Mouse (Mus musculus) embryonic facial prominence, embryonic 15.5 days (tissue): ENCODE data around the gene Gbgt1. TPM values are rescaled to one million over a fixed set of nuclear protein-coding genes. Genes with fewer than 3 reads are reported as not detected.

Experiments
- ATAC-seq: fragments of 200-750 bp; cut with Nextera tagmentation; 2 replicates; pipeline ENCODE4 v1.8.0; 2017; ENCODE audit warnings: low read depth, moderate TSS enrichment; ENCODE audit not compliant: insufficient number of reproducible peaks, low FRiP score, low TSS enrichment
- H3K27ac ChIP-seq: fragments of 300-500 bp; sonication (generic); replicated peaks from 2 replicates; pipeline ENCODE4 v1.5.1; 2015; ENCODE audit warnings: mild to moderate bottlenecking, inconsistent platforms
- H3K27me3 ChIP-seq: fragments of 300-500 bp; sonication (generic); 2 replicates; pipeline ENCODE4 v1.6.1; 2015; ENCODE audit warnings: inconsistent platforms
- H3K36me3 ChIP-seq: fragments of 300-500 bp; sonication (generic); 2 replicates; pipeline ENCODE4 v1.6.1; 2015; ENCODE audit warnings: mild to moderate bottlenecking, inconsistent platforms
- H3K4me1 ChIP-seq: fragments of 300-500 bp; sonication (generic); 2 replicates; pipeline ENCODE4 v1.6.1; 2015; ENCODE audit warnings: inconsistent platforms
- H3K4me2 ChIP-seq: fragments of 300-500 bp; sonication (generic); replicated peaks from 2 replicates; pipeline ENCODE4 v1.6.1; 2015; ENCODE audit warnings: mild to moderate bottlenecking, inconsistent platforms
- H3K4me3 ChIP-seq: fragments of 300-500 bp; sonication (generic); replicated peaks from 2 replicates; pipeline ENCODE4 v1.5.1; 2015; ENCODE audit warnings: mild to moderate bottlenecking, inconsistent platforms
- H3K9ac ChIP-seq: fragments of 300-500 bp; sonication (generic); 2 replicates; pipeline ENCODE4 v1.6.1; 2015; ENCODE audit warnings: inconsistent platforms
- H3K9me3 ChIP-seq: fragments of 300-500 bp; sonication (generic); replicated peaks from 2 replicates; pipeline ENCODE4 v1.6.1; 2016; ENCODE audit warnings: inconsistent platforms
- WGBS: fragments of 180-500 bp; shearing (Covaris S2); methylation state at CpG from one replicate; pipeline ENCODE4 v1.1.7; 2015; 5-methylcytosine and 5-hydroxymethylcytosine counted together
- polyA plus RNA-seq: library from polyadenylated mRNA; unstranded; fragments of >200 nt; fragmentation: Nextera tagmentation; extraction: Ambion mirVana; gene quantifications from 2 replicates; pipeline ENCODE4 v1.2.1, GENCODE M21; 2015

Gene Gbgt1
- polyA plus RNA-seq, result 0.95 and 1.2 TPM in 2 replicates

- WGBS, result 70% methylated on average over 5 of the region's 5 CpGs
- H3K4me2 ChIP-seq, result no peak within 1 kb of the TSS
- H3K4me3 ChIP-seq, result no peak within 1 kb of the TSS
- H3K27ac ChIP-seq, result no peak within 1 kb of the TSS
- H3K4me1 ChIP-seq, result no peaks in the 10 kb centered on the region; the same call in 1 of the 2 replicates
- H3K9ac ChIP-seq, result no peak within 1 kb of the TSS
- no peak; the same call in 1 of the 2 replicates for ATAC-seq
- no peaks in the 10 kb centered on the region for H3K9me3 ChIP-seq
- no peaks in the 10 kb centered on the region for H3K36me3 ChIP-seq
- no peaks in the 10 kb centered on the region for H3K27me3 ChIP-seq
These were observed at the start of gene Gbgt1 for GRCm38 (mm10) chr2:28496671-28497070. Gene Gbgt1, plus strand, starts transcription at chr2:28496891.

GRCm38 (mm10) chr2:28447315-28447670, 49.4 kb upstream of the Gbgt1 start:
- peak overlapping the region; percentile 78 for H3K27ac ChIP-seq
- peaks cover 17% of the 10 kb centered on the region for H3K36me3 ChIP-seq
- H3K27me3 ChIP-seq, result no peaks in the 10 kb centered on the region
- 0 out of 2 replicates have a peak, but pooled peaks have one; percentile 31 for ATAC-seq
- H3K4me3 ChIP-seq, result peak overlapping the region; percentile 73
- H3K9ac ChIP-seq, result peak overlapping the region; percentile 80
- 5% methylated on average over 11 of the region's 11 CpGs for WGBS
- H3K4me2 ChIP-seq, result peak overlapping the region; percentile 93
- H3K4me1 ChIP-seq, result peaks cover 22% of the 10 kb centered on the region
- no peaks in the 10 kb centered on the region for H3K9me3 ChIP-seq

DNA sequence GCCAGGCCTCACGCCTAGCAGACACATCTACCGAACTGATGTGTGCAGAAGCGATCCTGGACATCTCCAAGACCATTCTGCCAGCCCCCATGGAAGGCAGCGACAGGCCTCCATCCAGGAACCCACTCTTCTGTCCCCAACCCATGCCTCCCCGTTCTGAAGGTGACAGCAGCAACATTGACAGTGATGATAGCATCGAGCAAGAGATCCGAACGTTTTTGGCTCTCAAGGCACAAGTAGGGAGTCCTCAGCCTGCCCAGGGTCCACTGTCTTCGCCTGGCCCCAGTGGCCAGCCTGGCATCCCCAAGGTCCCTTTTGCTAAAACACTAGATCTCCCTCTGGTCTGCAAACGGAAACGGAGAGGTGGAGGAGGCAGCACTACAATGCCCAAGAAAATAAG, 45.0 kb upstream of the Gbgt1 start:
- WGBS, result 86% methylated on average over 11 of the region's 11 CpGs
- H3K4me2 ChIP-seq, result no peak overlapping the region
- H3K9ac ChIP-seq, result no peak overlapping the region
- H3K4me1 ChIP-seq, result peaks cover 13% of the 10 kb centered on the region; the same call in 1 of the 2 replicates
- H3K9me3 ChIP-seq, result no peaks in the 10 kb centered on the region
- ATAC-seq, result no peak
- no peak overlapping the region for H3K27ac ChIP-seq
- no peak overlapping the region for H3K4me3 ChIP-seq
- H3K36me3 ChIP-seq, result peaks cover 25% of the 10 kb centered on the region
- H3K27me3 ChIP-seq, result no peaks in the 10 kb centered on the region

GRCm38 (mm10) chr2:28453539-28453938, 43.2 kb upstream of the Gbgt1 start:
- Histone ChIP-seq H3K27me3 (no peaks in the 10 kb centered on the region), H3K27ac (no peak overlapping the region), H3K4me2 (no peak overlapping the region), H3K36me3 (peaks cover 25% of the 10 kb centered on the region), H3K9ac (no peak overlapping the region), H3K4me1 (no peaks in the 10 kb centered on the region), H3K9me3 (no peaks in the 10 kb centered on the region), H3K4me3 (no peak overlapping the region)
- WGBS, result 87% methylated on average over 6 of the region's 6 CpGs
- ATAC-seq, result no peak

DNA sequence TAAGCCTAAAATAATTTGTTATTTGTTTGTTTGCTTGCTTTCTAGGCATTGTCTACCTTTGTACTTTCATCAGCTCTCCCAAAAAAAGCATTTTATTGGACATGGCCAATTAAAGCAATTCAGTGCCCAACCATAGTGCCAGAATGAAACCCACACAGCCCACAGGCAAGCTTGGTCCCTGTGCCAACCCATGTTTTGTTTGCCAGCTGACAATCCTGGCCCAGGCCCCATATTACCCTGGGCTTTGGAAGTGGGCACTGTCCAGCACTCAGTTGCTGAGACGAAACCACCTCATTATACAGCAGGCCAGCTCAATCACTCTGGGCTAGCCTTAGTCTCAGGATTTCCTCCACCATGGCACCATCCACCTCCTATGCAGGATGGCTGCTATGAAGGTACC, 40.1 kb upstream of the Gbgt1 start:
- H3K4me3 ChIP-seq, result no peak overlapping the region
- WGBS, result 61% methylated on average over 1 of the region's 1 CpGs
- no peak overlapping the region for H3K4me2 ChIP-seq
- no peak overlapping the region for H3K9ac ChIP-seq
- H3K36me3 ChIP-seq, result peaks cover 14% of the 10 kb centered on the region
- H3K4me1 ChIP-seq, result no peaks in the 10 kb centered on the region
- no peaks in the 10 kb centered on the region for H3K9me3 ChIP-seq
- ATAC-seq, result no peak
- no peaks in the 10 kb centered on the region for H3K27me3 ChIP-seq
- H3K27ac ChIP-seq, result no peak overlapping the region

GRCm38 (mm10) chr2:28463919-28464318, 32.8 kb upstream of the Gbgt1 start:
- WGBS, result 38% methylated on average over 3 of the region's 3 CpGs
- ATAC-seq, result no peak

GRCm38 (mm10) chr2:28464919-28465318, 31.8 kb upstream of the Gbgt1 start:
- 78% methylated on average over 9 of the region's 9 CpGs for WGBS
- H3K27me3 ChIP-seq, result peaks cover 3% of the 10 kb centered on the region
- H3K9ac ChIP-seq, result no peak overlapping the region
- no peak overlapping the region for H3K27ac ChIP-seq
- no peak for ATAC-seq
- peaks cover 17% of the 10 kb centered on the region for H3K4me1 ChIP-seq
- no peak overlapping the region for H3K4me2 ChIP-seq
- peaks cover 10% of the 10 kb centered on the region for H3K36me3 ChIP-seq
- H3K4me3 ChIP-seq, result no peak overlapping the region
- H3K9me3 ChIP-seq, result no peaks in the 10 kb centered on the region

More at GRCm38 (mm10) chr2:28463919-28464318, 32.8 kb upstream of the Gbgt1 start:
- Histone ChIP-seq H3K4me3 (no peak overlapping the region), H3K36me3 (no peaks in the 10 kb centered on the region), H3K4me2 (no peak overlapping the region), H3K9me3 (no peaks in the 10 kb centered on the region), H3K27ac (no peak overlapping the region), H3K4me1 (peaks cover 14% of the 10 kb centered on the region), H3K9ac (no peak overlapping the region), H3K27me3 (peaks cover 3% of the 10 kb centered on the region)

- Histone ChIP-seq H3K27ac (no peak within 1 kb of the TSS), H3K36me3 (peaks cover 20% of the 10 kb centered on the region), H3K4me2 (peak within 1 kb of the TSS; percentile 45), H3K4me1 (peaks cover 17% of the 10 kb centered on the region), H3K27me3 (peaks cover 3% of the 10 kb centered on the region), H3K4me3 (peak within 1 kb of the TSS; percentile 28), H3K9me3 (no peaks in the 10 kb centered on the region), H3K9ac (no peak within 1 kb of the TSS)
- WGBS, result 5% methylated on average over 25 of the region's 25 CpGs
- ATAC-seq, result peak; percentile 66
These were observed 30.7 kb upstream of the Gbgt1 start, which contains the start of gene 1700007K13Rik for GRCm38 (mm10) chr2:28465836-28466518. Gene 1700007K13Rik, minus strand, starts transcription at chr2:28466332.

GRCm38 (mm10) chr2:28467860-28468485, 28.7 kb upstream of the Gbgt1 start, which contains the start of gene Mrps2:
Gene Mrps2, plus strand, starts transcription at chr2:28468066.
- no peak within 1 kb of the TSS for H3K27ac ChIP-seq
- H3K4me1 ChIP-seq, result peaks cover 17% of the 10 kb centered on the region
- peak within 1 kb of the TSS; percentile 71 for H3K4me2 ChIP-seq
- peaks cover 3% of the 10 kb centered on the region for H3K27me3 ChIP-seq
- peaks cover 40% of the 10 kb centered on the region for H3K36me3 ChIP-seq
- ATAC-seq, result peak; percentile 90
- 0% methylated on average over 52 of the region's 52 CpGs for WGBS
- H3K4me3 ChIP-seq, result peak within 1 kb of the TSS; percentile 97
- H3K9me3 ChIP-seq, result no peaks in the 10 kb centered on the region
- H3K9ac ChIP-seq, result peak within 1 kb of the TSS; percentile 96

DNA sequence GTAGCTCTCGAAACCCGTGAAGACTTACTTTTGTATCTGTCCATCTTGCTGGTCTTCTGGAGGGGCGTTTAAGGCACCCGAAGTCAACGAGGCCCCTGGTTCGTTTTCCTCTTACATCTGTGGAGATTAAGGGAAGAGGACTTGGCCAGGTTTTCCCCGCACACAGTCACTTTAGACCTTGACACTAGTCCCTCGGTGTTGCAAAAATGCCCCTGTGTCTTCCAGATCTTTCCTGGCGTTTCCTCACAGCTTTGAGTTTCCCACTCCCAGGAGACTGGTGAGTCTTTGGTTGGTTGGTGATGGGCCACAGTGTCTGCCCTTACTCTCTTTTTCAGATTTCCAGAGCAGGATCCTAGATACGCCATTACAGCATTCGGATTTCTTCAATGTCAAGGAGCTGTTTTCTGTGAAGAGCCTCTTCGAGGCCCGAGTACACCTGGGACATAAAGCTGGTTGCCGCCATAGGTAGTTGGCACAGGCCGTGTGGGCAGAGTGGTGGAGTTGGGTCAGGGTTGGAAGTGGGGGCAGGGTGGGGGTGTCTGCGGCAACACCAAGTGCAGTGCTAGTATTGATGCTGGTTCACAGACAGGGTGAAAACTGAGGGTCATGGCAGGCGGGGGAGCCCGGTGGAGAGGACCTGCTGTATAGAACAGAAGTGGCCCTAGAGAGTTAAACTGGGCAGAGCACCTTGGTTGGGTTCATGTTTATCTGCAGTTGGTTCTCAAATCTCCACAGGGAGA, 28.0 kb upstream of the Gbgt1 start:
- peak overlapping the region; percentile 96 for H3K9ac ChIP-seq
- H3K36me3 ChIP-seq, result peaks cover 40% of the 10 kb centered on the region
- no peak overlapping the region for H3K27ac ChIP-seq
- no peaks in the 10 kb centered on the region for H3K9me3 ChIP-seq
- H3K4me3 ChIP-seq, result peak overlapping the region; percentile 97
- 52% methylated on average over 18 of the region's 18 CpGs for WGBS
- peaks cover 3% of the 10 kb centered on the region for H3K27me3 ChIP-seq
- peaks cover 17% of the 10 kb centered on the region for H3K4me1 ChIP-seq
- ATAC-seq, result no peak
- peak overlapping the region; percentile 71 for H3K4me2 ChIP-seq

DNA sequence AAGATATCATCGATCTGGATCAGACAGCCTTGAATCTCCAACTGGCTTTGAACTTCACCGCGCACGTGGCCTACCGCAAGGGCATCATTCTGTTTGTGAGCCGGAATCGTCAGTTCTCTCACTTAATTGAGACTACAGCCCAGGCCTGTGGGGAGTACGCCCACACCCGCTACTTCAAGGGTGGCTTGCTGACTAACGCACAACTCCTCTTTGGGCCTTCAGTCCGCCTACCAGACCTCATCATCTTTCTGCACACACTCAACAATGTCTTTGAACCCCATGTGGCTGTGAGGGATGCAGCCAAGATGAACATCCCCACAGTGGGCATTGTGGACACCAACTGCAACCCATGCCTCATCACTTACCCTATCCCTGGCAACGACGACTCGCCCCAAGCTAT, 27.2 kb upstream of the Gbgt1 start:
- H3K4me1 ChIP-seq, result peaks cover 17% of the 10 kb centered on the region
- no peak overlapping the region for H3K4me3 ChIP-seq
- WGBS, result 98% methylated on average over 14 of the region's 14 CpGs
- H3K9me3 ChIP-seq, result no peaks in the 10 kb centered on the region
- no peak overlapping the region for H3K4me2 ChIP-seq
- no peak for ATAC-seq
- no peak overlapping the region for H3K9ac ChIP-seq
- H3K27me3 ChIP-seq, result peaks cover 3% of the 10 kb centered on the region
- no peak overlapping the region for H3K27ac ChIP-seq
- H3K36me3 ChIP-seq, result peaks cover 40% of the 10 kb centered on the region
